Mouse (Mus musculus): ENCODE data around the gene Tgfbr3l. TPM values are rescaled to one million over a fixed set of nuclear protein-coding genes. Genes with fewer than 3 reads are reported as not detected.
A peak's percentile ranks its signal among the peaks of the same experiment; 100 is the strongest.

Tgfbr3l gene
- polyA plus RNA-seq, 1 experiment: 60.2 TPM

DNA sequence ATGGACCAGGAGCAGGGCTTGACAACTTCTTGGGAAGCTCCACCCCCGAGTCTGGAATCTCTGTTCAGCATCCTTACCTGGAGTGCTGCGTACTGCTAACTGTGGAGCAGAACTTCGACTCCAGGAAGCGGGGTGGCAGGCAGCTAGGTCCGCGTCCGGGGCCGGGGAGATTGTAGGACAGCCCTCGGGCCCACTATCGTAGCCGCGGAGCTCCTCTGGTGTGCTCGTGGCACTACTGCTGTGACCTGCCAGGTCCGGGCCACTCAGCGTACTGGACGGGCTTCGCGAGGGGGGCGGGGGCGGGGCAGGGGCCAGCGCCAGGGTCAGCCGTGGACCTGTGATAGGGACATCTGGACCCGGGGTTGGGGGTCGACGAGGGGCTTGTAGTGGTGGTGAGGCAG lies 35.2 kb upstream of the Tgfbr3l start:
- TF ChIP-seq POLR2A (IDR thresholded peaks at IDR 0.05; ENCODE audit: low read depth, low read length) (no peak), CTCF (IDR thresholded peaks at IDR 0.05; ENCODE audit: extremely low read depth, insufficient read length, insufficient replicate concordance, low read depth, low read length) (no peak)
- H3K27ac ChIP-seq (ENCODE audit: insufficient read depth, low read depth, low read length): no peak overlapping the region
- H3K4me1 ChIP-seq (ENCODE audit: control insufficient read depth, insufficient read depth, insufficient read length, low read length): peaks cover 21% of the 10 kb centered on the region
- peaks cover 26% of the 10 kb centered on the region for H3K27me3 ChIP-seq (ENCODE audit: control insufficient read depth, insufficient read depth, low read length)
- WGBS: 1% methylated on average over 25 of the region's 25 CpGs
- H3K36me3 ChIP-seq (ENCODE audit: control insufficient read depth, insufficient read depth, low read length): no peaks in the 10 kb centered on the region
- peak overlapping the region; percentile 60 for H3K4me3 ChIP-seq (ENCODE audit: low read depth, low read length)

DNA sequence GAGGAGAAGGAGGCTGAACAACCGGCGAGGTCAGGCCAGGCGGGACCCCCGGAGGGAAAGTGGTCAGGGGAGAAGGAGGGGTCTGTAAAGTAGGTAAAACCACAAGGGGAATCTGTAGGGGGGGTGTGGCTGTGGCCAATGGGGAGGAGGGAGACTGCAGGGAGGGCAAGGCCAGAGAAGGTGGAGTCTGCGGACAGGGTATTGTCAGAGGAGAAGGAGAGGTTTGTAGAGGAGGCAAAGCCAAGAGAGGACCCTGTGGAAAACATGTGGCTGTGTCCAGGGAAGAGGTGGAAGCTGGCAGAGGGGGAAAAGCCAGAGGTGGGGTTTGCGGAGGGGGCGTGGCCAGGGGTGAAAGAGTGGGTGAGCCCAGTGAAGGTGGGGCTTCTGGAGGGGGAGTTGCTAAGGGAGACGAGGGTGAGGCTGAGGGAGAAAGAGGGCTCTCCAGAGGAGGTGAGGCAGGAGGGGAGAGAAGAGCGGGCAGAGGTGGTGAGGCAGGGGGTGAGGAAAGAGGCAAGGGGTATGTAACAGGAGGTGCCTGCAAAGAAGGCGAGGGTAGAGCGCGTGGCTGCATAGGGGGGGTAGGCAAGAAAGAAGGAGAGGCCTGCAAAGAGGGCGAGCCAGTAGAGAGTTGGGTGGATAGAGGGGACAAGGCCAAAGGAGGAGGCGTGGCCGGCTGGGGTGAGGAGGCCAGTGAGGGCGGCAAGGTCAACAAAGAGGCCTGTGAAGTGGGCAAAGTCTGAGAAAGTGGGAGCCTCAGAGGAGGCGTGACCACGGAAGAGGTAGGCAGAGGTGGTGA lies 34.6 kb upstream of the Tgfbr3l start:
- Histone ChIP-seq H3K4me3 (ENCODE audit: low read depth, low read length) (peak overlapping the region; percentile 60), H3K36me3 (ENCODE audit: control insufficient read depth, insufficient read depth, low read length) (no peaks in the 10 kb centered on the region), H3K4me1 (ENCODE audit: control insufficient read depth, insufficient read depth, insufficient read length, low read length) (peaks cover 21% of the 10 kb centered on the region), H3K27me3 (ENCODE audit: control insufficient read depth, insufficient read depth, low read length) (peaks cover 28% of the 10 kb centered on the region), H3K27ac (ENCODE audit: insufficient read depth, low read depth, low read length) (0 out of 2 replicates have a peak overlapping the region, but pooled peaks have one; percentile 3)
- TF ChIP-seq POLR2A (IDR thresholded peaks at IDR 0.05; ENCODE audit: low read depth, low read length): no peak
- no peak for TF ChIP-seq CTCF (IDR thresholded peaks at IDR 0.05; ENCODE audit: extremely low read depth, insufficient read length, insufficient replicate concordance, low read depth, low read length)
- 3% methylated on average over 18 of the region's 18 CpGs for WGBS

DNA sequence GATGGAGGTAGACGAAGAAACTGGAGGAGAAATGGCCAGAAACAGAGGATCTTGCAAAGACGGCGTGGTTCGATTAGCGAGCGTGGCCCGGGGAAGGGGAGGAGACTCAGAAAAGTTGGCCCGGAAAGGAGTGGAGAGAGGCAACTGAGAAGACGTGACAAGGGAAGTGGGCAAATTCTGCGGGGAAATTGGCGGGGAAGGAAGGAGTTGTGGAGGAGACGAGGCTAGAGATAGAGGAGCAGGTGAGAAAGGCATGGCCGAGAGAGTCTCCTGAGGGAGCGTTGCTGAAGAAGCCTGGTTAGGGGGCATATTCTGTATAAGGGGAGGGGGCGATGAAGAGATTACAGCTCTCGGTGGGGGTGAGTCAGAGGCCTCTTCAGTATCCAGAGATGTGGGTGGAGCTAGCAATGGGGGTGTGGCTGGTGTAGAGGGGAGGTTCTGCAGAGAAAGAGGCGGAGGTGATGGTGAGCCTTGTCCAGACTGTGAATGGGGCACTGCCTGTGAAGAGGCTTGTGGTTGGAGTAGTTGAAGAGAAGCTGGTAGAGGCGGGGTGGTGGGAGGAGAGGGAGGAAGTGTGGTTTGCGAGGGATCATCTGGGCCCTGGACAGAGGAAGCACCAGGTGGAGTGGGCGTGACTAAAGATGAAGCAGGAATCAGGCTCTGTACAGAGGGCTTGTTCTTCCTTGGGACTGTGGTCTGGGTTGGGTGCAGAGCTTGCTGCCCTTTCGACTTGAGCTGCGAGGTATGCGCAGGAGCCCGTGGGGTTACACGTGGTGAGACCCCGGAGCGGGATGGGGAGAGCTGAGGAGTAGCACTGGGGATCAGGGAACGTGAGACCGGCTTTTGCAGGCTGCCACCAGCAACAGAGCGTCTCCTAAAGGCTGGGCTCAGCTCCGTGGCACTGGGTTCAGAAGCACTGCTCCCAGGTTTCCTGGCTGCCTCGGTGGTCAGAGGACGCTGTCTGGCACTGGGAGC lies 33.7 kb upstream of the Tgfbr3l start:
- H3K27me3 ChIP-seq (ENCODE audit: control insufficient read depth, insufficient read depth, low read length): peaks cover 28% of the 10 kb centered on the region
- peaks cover 21% of the 10 kb centered on the region for H3K4me1 ChIP-seq (ENCODE audit: control insufficient read depth, insufficient read depth, insufficient read length, low read length)
- H3K4me3 ChIP-seq (ENCODE audit: low read depth, low read length): peak overlapping the region; percentile 60
- 4% methylated on average over 33 of the region's 33 CpGs for WGBS
- TF ChIP-seq CTCF (IDR thresholded peaks at IDR 0.05; ENCODE audit: extremely low read depth, insufficient read length, insufficient replicate concordance, low read depth, low read length): no peak
- no peak for TF ChIP-seq POLR2A (IDR thresholded peaks at IDR 0.05; ENCODE audit: low read depth, low read length)
- 0 out of 2 replicates have a peak overlapping the region, but pooled peaks have one; percentile 3 for H3K27ac ChIP-seq (ENCODE audit: insufficient read depth, low read depth, low read length)
- no peaks in the 10 kb centered on the region for H3K36me3 ChIP-seq (ENCODE audit: control insufficient read depth, insufficient read depth, low read length)

DNA sequence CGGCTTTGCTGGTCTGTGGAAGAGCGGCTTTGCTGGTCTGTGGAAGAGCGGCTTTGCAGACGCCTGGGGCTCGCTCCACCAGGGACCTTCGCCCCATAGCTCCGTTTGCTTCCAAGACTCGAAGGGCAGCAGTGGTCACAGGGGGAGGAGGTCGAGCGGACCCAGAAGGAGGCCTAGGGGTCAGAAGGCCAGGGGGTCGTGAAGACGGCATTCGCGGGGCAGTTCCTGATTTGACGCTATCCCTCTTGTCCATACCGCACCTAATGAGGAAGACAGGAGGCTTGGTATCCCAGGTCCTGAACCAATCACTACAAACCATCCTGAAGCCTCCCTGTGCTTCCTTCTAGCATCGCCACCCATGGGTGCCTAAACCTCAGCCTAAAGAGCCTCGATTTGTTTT lies 31.7 kb upstream of the Tgfbr3l start:
- H3K4me3 ChIP-seq (ENCODE audit: low read depth, low read length): no peak overlapping the region
- H3K27me3 ChIP-seq (ENCODE audit: control insufficient read depth, insufficient read depth, low read length): peaks cover 30% of the 10 kb centered on the region
- H3K4me1 ChIP-seq (ENCODE audit: control insufficient read depth, insufficient read depth, insufficient read length, low read length): peaks cover 21% of the 10 kb centered on the region
- no peaks in the 10 kb centered on the region for H3K36me3 ChIP-seq (ENCODE audit: control insufficient read depth, insufficient read depth, low read length)
- WGBS: 23% methylated on average over 18 of the region's 18 CpGs
- H3K27ac ChIP-seq (ENCODE audit: insufficient read depth, low read depth, low read length): no peak overlapping the region
- TF ChIP-seq POLR2A (IDR thresholded peaks at IDR 0.05; ENCODE audit: low read depth, low read length): no peak
- TF ChIP-seq CTCF (IDR thresholded peaks at IDR 0.05; ENCODE audit: extremely low read depth, insufficient read length, insufficient replicate concordance, low read depth, low read length): no peak

DNA sequence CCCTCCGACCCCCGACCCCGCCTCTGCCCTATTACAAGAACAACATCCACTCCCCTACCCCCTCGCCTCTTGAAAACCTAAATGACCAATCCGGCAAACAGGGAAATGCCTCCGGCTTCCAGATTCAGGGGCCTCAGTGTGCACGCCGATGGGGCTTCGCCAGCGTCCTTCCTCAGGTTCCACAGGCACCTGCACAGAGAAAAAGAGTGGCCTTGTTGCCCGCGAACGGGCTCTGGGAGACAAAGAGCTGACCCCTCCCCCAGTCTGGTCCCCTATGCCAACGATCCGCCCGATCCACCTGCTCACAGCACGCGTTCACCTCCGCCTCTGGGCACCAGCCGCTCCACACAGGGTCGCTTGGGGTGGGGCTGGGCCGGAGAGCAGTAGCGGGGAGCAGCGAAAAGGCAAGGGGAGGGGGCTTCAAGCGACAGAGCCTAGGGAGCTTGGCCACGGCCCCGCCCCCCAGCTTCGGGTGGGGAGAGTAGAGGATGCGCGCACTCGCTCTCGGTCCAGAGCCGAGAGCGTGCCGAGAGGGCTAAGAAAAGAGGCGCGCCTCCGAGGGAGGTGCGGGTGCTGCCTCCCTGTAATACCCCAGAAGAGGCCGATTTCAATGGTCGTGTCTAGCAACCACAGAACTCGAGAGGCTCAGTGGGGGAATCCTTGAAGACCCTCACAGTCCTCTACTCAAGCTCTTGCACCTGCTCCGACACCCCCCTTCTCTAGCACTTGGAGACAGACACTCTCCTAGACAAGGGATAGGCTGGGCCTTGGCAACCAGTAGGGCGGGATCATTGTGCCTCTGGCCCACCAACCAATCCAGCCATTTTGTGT lies 31.0 kb upstream of the Tgfbr3l start, which contains the start of gene Prr36:
Gene Prr36, minus strand, starts transcription at position 669 of the 831 bp plus-strand sequence.
- TF ChIP-seq CTCF (IDR thresholded peaks at IDR 0.05; ENCODE audit: extremely low read depth, insufficient read length, insufficient replicate concordance, low read depth, low read length) (no peak), POLR2A (IDR thresholded peaks at IDR 0.05; ENCODE audit: low read depth, low read length) (no peak)
- H3K4me1 ChIP-seq (ENCODE audit: control insufficient read depth, insufficient read depth, insufficient read length, low read length): peaks cover 21% of the 10 kb centered on the region
- no peaks in the 10 kb centered on the region for H3K36me3 ChIP-seq (ENCODE audit: control insufficient read depth, insufficient read depth, low read length)
- H3K4me3 ChIP-seq (ENCODE audit: low read depth, low read length): peak within 1 kb of the TSS; percentile 44
- peaks cover 33% of the 10 kb centered on the region for H3K27me3 ChIP-seq (ENCODE audit: control insufficient read depth, insufficient read depth, low read length)
- no peak within 1 kb of the TSS for H3K27ac ChIP-seq (ENCODE audit: insufficient read depth, low read depth, low read length)
- 4% methylated on average over 44 of the region's 44 CpGs for WGBS

DNA sequence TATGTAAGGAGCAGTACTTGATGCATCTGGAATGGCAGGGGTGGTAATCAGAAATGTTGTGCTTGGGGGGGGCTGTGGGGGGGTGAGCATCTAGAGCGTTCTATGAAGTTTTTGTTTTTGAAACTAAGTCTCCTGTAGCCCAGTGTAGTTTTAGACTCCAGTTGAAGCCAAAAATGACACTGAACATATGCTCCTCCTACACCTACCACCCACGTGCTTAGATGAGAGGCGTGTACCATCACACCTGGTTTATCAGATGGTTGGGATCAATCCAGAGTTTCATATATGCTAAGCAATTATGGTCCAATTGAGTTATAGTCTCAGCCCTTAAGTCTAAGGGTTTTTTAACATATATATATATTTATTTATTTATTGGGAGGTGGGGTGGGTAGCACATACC lies 28.4 kb upstream of the Tgfbr3l start:
- Histone ChIP-seq H3K27me3 (ENCODE audit: control insufficient read depth, insufficient read depth, low read length) (peaks cover 33% of the 10 kb centered on the region), H3K36me3 (ENCODE audit: control insufficient read depth, insufficient read depth, low read length) (no peaks in the 10 kb centered on the region), H3K4me1 (ENCODE audit: control insufficient read depth, insufficient read depth, insufficient read length, low read length) (peaks cover 6% of the 10 kb centered on the region), H3K4me3 (ENCODE audit: low read depth, low read length) (no peak overlapping the region), H3K27ac (ENCODE audit: insufficient read depth, low read depth, low read length) (no peak overlapping the region)
- WGBS: 68% methylated on average over 3 of the region's 3 CpGs
- TF ChIP-seq CTCF (IDR thresholded peaks at IDR 0.05; ENCODE audit: extremely low read depth, insufficient read length, insufficient replicate concordance, low read depth, low read length): no peak
- TF ChIP-seq POLR2A (IDR thresholded peaks at IDR 0.05; ENCODE audit: low read depth, low read length): no peak
